In genomic region chr5:143678634-143679271, GRCm38 (mm10) we compare ENCODE assay signal across 1 mouse cellular context.
TF ChIP-seq lines count a peak whose summit lies in the region.

No protein-coding gene starts in this region.

TF ChIP-seq in MEL, 35 proteins besides CTCF, POLR2A, EP300 and RAD21:
- TF ChIP-seq MXI1 (IDR thresholded peaks at IDR 0.05; ENCODE audit: low read depth, low read length): no peak
- TF ChIP-seq TAL1 (IDR thresholded peaks at IDR 0.05; ENCODE audit: low read length): peak; percentile 38; the same call in 1 of the 2 replicates
- TF ChIP-seq GATA1 (IDR thresholded peaks at IDR 0.05; ENCODE audit: low read depth, low read length): peak; percentile 42; the same call in 1 of the 2 replicates
TF ChIP-seq in MEL: peak in this region for 2.
